Mouse (Mus musculus) CH12.LX (cell line): Measurements from ENCODE around the gene Itgad. TPM values are rescaled to one million over a fixed set of nuclear protein-coding genes. Genes with fewer than 3 reads are reported as not detected.

Source experiments
- DNase-seq: peaks from one replicate; pipeline ENCODE4 v3.0.0-alpha.2; 2013; ENCODE audit errors: extremely low read depth
- H3K27ac ChIP-seq: 2 replicates; pipeline ENCODE4 v1.5.1; 2012; ENCODE audit warnings: low read depth, mild to moderate bottlenecking, control low read depth, moderate library complexity; ENCODE audit not compliant: insufficient read depth
- H3K27me3 ChIP-seq: replicated peaks from 2 replicates; pipeline ENCODE3; 2012; ENCODE audit warnings: inconsistent platforms
- H3K36me3 ChIP-seq, 2 experiments: replicated peaks in 1 of 2; 2 replicates each; pipeline versions ENCODE3 to v1.6.1; 2012; ENCODE audit warnings: inconsistent platforms in 1 of 2, low read length in 1 of 2, mild to moderate bottlenecking in 1 of 2, mixed read lengths in 1 of 2, moderate library complexity in 1 of 2; ENCODE audit not compliant: control insufficient read depth in 1 of 2, insufficient read depth in 1 of 2
- H3K4me1 ChIP-seq, 2 experiments: 2 replicates each; pipeline ENCODE4 v1.6.1; 2012; ENCODE audit warnings: inconsistent platforms in 1 of 2, moderate library complexity in 1 of 2; ENCODE audit not compliant: insufficient read depth in 2 of 2, control insufficient read depth in 1 of 2
- H3K4me2 ChIP-seq: 2 replicates; pipeline ENCODE4 v1.6.1; 2012; ENCODE audit warnings: low read depth, mild to moderate bottlenecking, control low read depth; ENCODE audit not compliant: poor library complexity, insufficient read depth, severe bottlenecking
- H3K4me3 ChIP-seq, 3 experiments: fragments of 150-350 bp in 1 of 3; sonication (generic) in 1 of 3; replicated peaks in 1 of 3; 2 replicates each; pipeline versions ENCODE3 to v1.5.1; 2011 to 2012; ENCODE audit warnings: low read depth in 2 of 3, low read length in 2 of 3, mild to moderate bottlenecking in 2 of 3, moderate library complexity in 2 of 3, control low read depth in 1 of 3, improper control_type of control experiment in 1 of 3, inconsistent platforms in 1 of 3, mixed read lengths in 1 of 3; ENCODE audit not compliant: poor library complexity in 1 of 3
- H3K79me2 ChIP-seq: replicated peaks from 2 replicates; pipeline ENCODE4 v1.6.1; 2012; ENCODE audit warnings: mild to moderate bottlenecking, moderate library complexity; ENCODE audit not compliant: control insufficient read depth, poor library complexity, insufficient read depth, severe bottlenecking; ENCODE audit errors: extremely low read depth
- H3K9ac ChIP-seq: 2 replicates; pipeline ENCODE4 v1.6.1; 2012; ENCODE audit warnings: low read depth, mild to moderate bottlenecking, control low read depth, moderate library complexity; ENCODE audit not compliant: insufficient read depth
- H3K9me3 ChIP-seq: replicated peaks from 2 replicates; pipeline ENCODE3; 2012; ENCODE audit warnings: low read length, inconsistent platforms, mixed read lengths
- CHD2 ChIP-seq: IDR thresholded peaks from 2 replicates; pipeline ENCODE4 v1.6.1; 2011; ENCODE audit warnings: low read length, improper control_type of control experiment
- ELF1 ChIP-seq: IDR thresholded peaks from 2 replicates; pipeline ENCODE4 v1.6.1; 2014; ENCODE audit warnings: low read depth, mild to moderate bottlenecking, inconsistent platforms, low read length, improper control_type of control experiment
- EP300 ChIP-seq: IDR thresholded peaks from 2 replicates; pipeline ENCODE4 v1.6.1; 2011; ENCODE audit warnings: low read length, improper control_type of control experiment
- ETS1 ChIP-seq: conservative IDR thresholded peaks from 2 replicates; pipeline ENCODE4 v1.6.1; 2012; ENCODE audit warnings: low read depth, mild to moderate bottlenecking, inconsistent platforms, low read length, improper control_type of control experiment, moderate library complexity
- IRF4 ChIP-seq: IDR thresholded peaks from 2 replicates; pipeline ENCODE4 v1.6.1; 2014; ENCODE audit warnings: low read depth, mild to moderate bottlenecking, inconsistent platforms, low read length, improper control_type of control experiment
- JUN ChIP-seq: IDR thresholded peaks from 2 replicates; pipeline ENCODE4 v1.6.1; 2011; ENCODE audit warnings: low read depth, mild to moderate bottlenecking, low read length, improper control_type of control experiment, moderate library complexity; ENCODE audit not compliant: insufficient read depth
- KAT2A ChIP-seq: IDR thresholded peaks from 2 replicates; pipeline ENCODE4 v1.6.1; 2012; ENCODE audit warnings: low read length, improper control_type of control experiment, inconsistent platforms; ENCODE audit not compliant: insufficient replicate concordance
- MAFK ChIP-seq: IDR thresholded peaks from 2 replicates; pipeline ENCODE4 v1.6.1; 2011; ENCODE audit warnings: low read length, improper control_type of control experiment; ENCODE audit not compliant: insufficient replicate concordance
- MEF2A ChIP-seq: IDR thresholded peaks from 2 replicates; pipeline ENCODE4 v1.6.1; 2014; ENCODE audit warnings: low read depth, mild to moderate bottlenecking, inconsistent platforms, low read length, improper control_type of control experiment, borderline replicate concordance
- MXI1 ChIP-seq: IDR thresholded peaks from 2 replicates; pipeline ENCODE4 v1.6.1; 2011; ENCODE audit warnings: mild to moderate bottlenecking, low read depth, low read length, improper control_type of control experiment
- NRF1 ChIP-seq: IDR thresholded peaks from 2 replicates; pipeline ENCODE4 v1.6.1; 2014; ENCODE audit warnings: low read depth, mild to moderate bottlenecking, inconsistent platforms, low read length, improper control_type of control experiment, moderate library complexity
- POLR2AphosphoS2 ChIP-seq: IDR thresholded peaks from 2 replicates; pipeline ENCODE4 v1.6.1; 2011; ENCODE audit warnings: low read depth, low read length, improper control_type of control experiment
- RCOR1 ChIP-seq: conservative IDR thresholded peaks from 2 replicates; pipeline ENCODE4 v1.6.1; 2012; ENCODE audit warnings: low read depth, mild to moderate bottlenecking, inconsistent platforms, low read length, improper control_type of control experiment
- SIN3A ChIP-seq: IDR thresholded peaks from 2 replicates; pipeline ENCODE4 v1.6.1; 2012; ENCODE audit warnings: low read length, improper control_type of control experiment, inconsistent platforms
- SMC3 ChIP-seq: IDR thresholded peaks from 2 replicates; pipeline ENCODE4 v1.6.1; 2011; ENCODE audit warnings: low read depth, low read length, improper control_type of control experiment
- UBTF ChIP-seq: IDR thresholded peaks from 2 replicates; pipeline ENCODE4 v1.6.1; 2012; ENCODE audit warnings: low read depth, mild to moderate bottlenecking, inconsistent platforms, low read length, improper control_type of control experiment, moderate library complexity
- USF1 ChIP-seq: IDR thresholded peaks from 2 replicates; pipeline ENCODE4 v1.6.1; 2014; ENCODE audit warnings: low read depth, mild to moderate bottlenecking, inconsistent platforms, low read length, improper control_type of control experiment
- ZKSCAN1 ChIP-seq: IDR thresholded peaks from 2 replicates; pipeline ENCODE4 v1.6.1; 2012; ENCODE audit warnings: low read depth, inconsistent platforms, low read length, improper control_type of control experiment, borderline replicate concordance
- ZMIZ1 ChIP-seq: IDR thresholded peaks from 2 replicates; pipeline ENCODE4 v1.6.1; 2012; ENCODE audit warnings: low read depth, mild to moderate bottlenecking, inconsistent platforms, low read length, improper control_type of control experiment
- ZNF384 ChIP-seq: IDR thresholded peaks from 2 replicates; pipeline ENCODE4 v1.6.1; 2012; ENCODE audit warnings: low read depth, low read length, improper control_type of control experiment, inconsistent platforms
- dilution Hi-C: fragments of 300-500 bp; cut with MboI; formaldehyde crosslinking; loops from 2 replicates; pipeline ENCODE4 v1.14.3; 2020; ENCODE audit warnings: low sequenced_read_pairs; ENCODE audit not compliant: extremely low pct_unique_long_range_greater_than_20kb, extremely low pct_ligation_motif_present
- in situ Hi-C: fragments of 300-500 bp; cut with MboI; formaldehyde crosslinking; loops from 3 replicates; pipeline ENCODE4 v1.14.3; 2019; ENCODE audit warnings: low sequenced_read_pairs, low pct_ligation_motif_present, low pct_unique_long_range_greater_than_20kb, mixed read lengths
- polyA plus RNA-seq: library from polyadenylated mRNA; unstranded; fragments of >175 nt; gene quantifications from 2 replicates; pipeline ENCODE4 v1.2.1, GENCODE M21; 2012; ENCODE audit warnings: low read depth; ENCODE audit not compliant: insufficient read length
- total RNA-seq, 2 experiments: library from RNA; depleted of rRNA; stranded (reverse); fragments of 300-350 nt in 1 of 2; fragments of >200 nt in 1 of 2; gene quantifications; 2 replicates each; pipeline ENCODE4 v1.2.3; 2012 to 2014

Itgad gene
- total and polyA plus RNA-seq, 3 experiments: not detected

- no peak for DNase-seq
- Histone ChIP-seq H3K27me3 (peaks cover 8% of the 10 kb centered on the region), H3K9ac (no peak overlapping the region), H3K79me2 (no peaks in the 10 kb centered on the region), H3K4me2 (no peak overlapping the region), H3K36me3 (no peaks in the 10 kb centered on the region), H3K4me3 (no peak overlapping the region), H3K4me1 (0 out of 4 replicates have a peak, but pooled peaks cover 0 to under 1% of the 10 kb centered on the region in 2 experiments), H3K27ac (no peak overlapping the region), H3K9me3 (peaks cover 4% of the 10 kb centered on the region)
- TF ChIP-seq ZMIZ1 (no peak), ELF1 (no peak), ZNF384 (no peak), NRF1 (no peak), MAFK (no peak), JUN (no peak), MEF2A (no peak), IRF4 (no peak), EP300 (no peak), ETS1 (no peak), USF1 (no peak), ZKSCAN1 (no peak), RCOR1 (no peak), CHD2 (no peak)
- in situ Hi-C loops: no loop called here
- dilution Hi-C loops: no loop called here
Measured at GRCm38 (mm10) chr7:128220936-128221335, 66.8 kb downstream of the Itgad start.

DNA sequence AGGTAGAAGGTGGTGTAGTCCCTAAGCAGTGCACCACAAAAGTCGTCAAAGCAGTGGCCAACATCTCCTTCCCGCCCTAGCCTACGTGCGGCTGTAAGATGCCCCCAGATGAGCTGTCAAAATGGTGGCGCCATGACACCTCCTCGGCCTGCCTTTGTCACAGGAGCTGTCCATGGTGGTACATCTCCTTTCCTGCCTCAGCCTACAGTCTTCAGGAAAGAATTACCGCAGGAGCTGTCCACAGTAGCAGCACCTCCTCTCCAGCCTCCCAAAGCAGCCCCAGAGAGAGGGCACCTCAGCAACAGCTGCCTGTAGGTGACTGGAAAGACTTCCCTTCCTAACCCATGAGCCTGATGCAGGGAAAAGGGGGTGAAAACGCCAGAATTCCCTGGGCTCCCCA is 77.6 kb downstream of the Itgad start:
- Histone ChIP-seq H3K4me1 (peaks cover 16 to 28% of the 10 kb centered on the region in 2 experiments), H3K27ac (no peak overlapping the region), H3K27me3 (peaks cover 2% of the 10 kb centered on the region), H3K79me2 (no peaks in the 10 kb centered on the region), H3K4me3 (no peak overlapping the region), H3K9ac (no peak overlapping the region)
- in situ Hi-C loops (no loop called here), dilution Hi-C loops (no loop called here)
- peak; percentile 27 for DNase-seq
- TF ChIP-seq KAT2A (no peak), MEF2A (no peak), MXI1 (peak; percentile 48; the same call in 1 of the 2 replicates), POLR2AphosphoS2 (no peak), NRF1 (no peak), SMC3 (no peak), USF1 (no peak), SIN3A (peak; percentile 89), UBTF (no peak)
- TF ChIP-seq, all 38 proteins: peak for 2
- Histone ChIP-seq H3K4me2 (no peak overlapping the region), H3K36me3 (peaks cover 0 to 12% of the 10 kb centered on the region in 2 experiments), H3K9me3 (peaks cover under 1% of the 10 kb centered on the region)
